Mouse (Mus musculus): ENCODE measurements around the gene Flcn. TPM values are rescaled to one million over a fixed set of nuclear protein-coding genes. Genes with fewer than 3 reads are reported as not detected.
"Not testable (repeated sequence)": the region's sequence is repeated elsewhere in the genome, so short reads cannot be mapped to it uniquely, and the experiment has no call there.

Flcn gene
- polyA plus RNA-seq, 1 experiment: 43.1 TPM

- Histone ChIP-seq H3K4me1 (ENCODE audit: control insufficient read depth, insufficient read depth, insufficient read length) (peaks cover 3% of the 10 kb centered on the region), H3K36me3 (ENCODE audit: control insufficient read depth, insufficient read depth, low read length) (peaks cover 5% of the 10 kb centered on the region; the same call in 1 of the 2 replicates), H3K27me3 (ENCODE audit: control insufficient read depth, insufficient read depth, low read length) (no peaks in the 10 kb centered on the region), H3K27ac (ENCODE audit: insufficient read depth, low read length) (peak within 1 kb of the TSS; percentile 99), H3K4me3 (ENCODE audit: extremely low read depth, insufficient read depth, insufficient read length) (peak within 1 kb of the TSS; percentile 100)
- under 1% methylated on average over 24 of the region's 24 CpGs for WGBS
- TF ChIP-seq CTCF (IDR thresholded peaks at IDR 0.05; ENCODE audit: extremely low read depth, insufficient read depth, insufficient read length, insufficient replicate concordance): no peak
- TF ChIP-seq POLR2A (IDR thresholded peaks at IDR 0.05; ENCODE audit: low read depth, low read length): no peak
- DNase-seq (ENCODE audit: low read depth in 1 of 2, low spot score in 2 of 2): peak; percentile 90 to 91
Measured at GRCm38 (mm10) chr11:59839008-59839458, 29.2 kb upstream of the Flcn start, which contains the start of gene Nt5m. Gene Nt5m, plus strand, starts transcription at chr11:59839447.

- H3K36me3 ChIP-seq (ENCODE audit: control insufficient read depth, insufficient read depth, low read length): peaks cover 8% of the 10 kb centered on the region; the same call in 1 of the 2 replicates
- DNase-seq (ENCODE audit: low read depth in 1 of 2, low spot score in 2 of 2): no peak
- H3K27me3 ChIP-seq (ENCODE audit: control insufficient read depth, insufficient read depth, low read length): no peaks in the 10 kb centered on the region
- peaks cover 3% of the 10 kb centered on the region for H3K4me1 ChIP-seq (ENCODE audit: control insufficient read depth, insufficient read depth, insufficient read length)
- TF ChIP-seq CTCF (IDR thresholded peaks at IDR 0.05; ENCODE audit: extremely low read depth, insufficient read depth, insufficient read length, insufficient replicate concordance) (no peak), POLR2A (IDR thresholded peaks at IDR 0.05; ENCODE audit: low read depth, low read length) (no peak)
- no peak overlapping the region for H3K27ac ChIP-seq (ENCODE audit: insufficient read depth, low read length)
- no peak overlapping the region for H3K4me3 ChIP-seq (ENCODE audit: extremely low read depth, insufficient read depth, insufficient read length)
- WGBS: 52% methylated on average over 4 of the region's 4 CpGs
Measured at GRCm38 (mm10) chr11:59838426-59838825, 28.6 kb upstream of the Flcn start.

DNA sequence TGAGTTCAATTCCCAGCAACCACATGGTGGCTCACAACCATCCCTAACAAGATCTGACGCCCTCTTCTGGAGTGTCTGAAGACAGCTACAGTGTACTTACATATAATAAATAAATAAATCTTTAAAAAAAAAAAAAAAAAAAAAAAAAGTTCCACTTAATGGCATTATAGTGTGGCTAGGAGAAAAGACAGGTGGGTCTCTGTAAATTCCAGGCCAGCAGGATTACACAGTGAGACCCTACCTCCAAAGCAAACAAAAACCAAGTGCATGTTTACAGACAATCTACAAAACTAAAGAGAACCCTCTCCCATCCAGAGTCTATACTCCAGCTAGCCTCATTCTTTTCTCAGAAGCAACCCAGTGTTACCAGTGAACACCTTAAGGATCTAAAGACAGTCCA is 28.0 kb upstream of the Flcn start:
- WGBS: no CpG with 5 or more reads among the region's 1 CpGs
- not testable (repeated sequence) for H3K4me1 ChIP-seq (ENCODE audit: control insufficient read depth, insufficient read depth, insufficient read length); H3K4me3 ChIP-seq (ENCODE audit: extremely low read depth, insufficient read depth, insufficient read length); DNase-seq (ENCODE audit: low read depth in 1 of 2, low spot score in 2 of 2); H3K27ac ChIP-seq (ENCODE audit: insufficient read depth, low read length); H3K36me3 ChIP-seq (ENCODE audit: control insufficient read depth, insufficient read depth, low read length); H3K27me3 ChIP-seq (ENCODE audit: control insufficient read depth, insufficient read depth, low read length)

GRCm38 (mm10) chr11:59821625-59822024 is 11.8 kb upstream of the Flcn start:
- Histone ChIP-seq H3K4me3 (ENCODE audit: extremely low read depth, insufficient read depth, insufficient read length) (no peak overlapping the region), H3K27ac (ENCODE audit: insufficient read depth, low read length) (no peak overlapping the region), H3K27me3 (ENCODE audit: control insufficient read depth, insufficient read depth, low read length) (no peaks in the 10 kb centered on the region), H3K4me1 (ENCODE audit: control insufficient read depth, insufficient read depth, insufficient read length) (no peaks in the 10 kb centered on the region), H3K36me3 (ENCODE audit: control insufficient read depth, insufficient read depth, low read length) (peaks cover 47% of the 10 kb centered on the region)
- 90% methylated on average over 3 of the region's 3 CpGs for WGBS
- TF ChIP-seq CTCF (IDR thresholded peaks at IDR 0.05; ENCODE audit: extremely low read depth, insufficient read depth, insufficient read length, insufficient replicate concordance): no peak
- TF ChIP-seq POLR2A (IDR thresholded peaks at IDR 0.05; ENCODE audit: low read depth, low read length): no peak
- DNase-seq (ENCODE audit: low read depth in 1 of 2, low spot score in 2 of 2): no peak

DNA sequence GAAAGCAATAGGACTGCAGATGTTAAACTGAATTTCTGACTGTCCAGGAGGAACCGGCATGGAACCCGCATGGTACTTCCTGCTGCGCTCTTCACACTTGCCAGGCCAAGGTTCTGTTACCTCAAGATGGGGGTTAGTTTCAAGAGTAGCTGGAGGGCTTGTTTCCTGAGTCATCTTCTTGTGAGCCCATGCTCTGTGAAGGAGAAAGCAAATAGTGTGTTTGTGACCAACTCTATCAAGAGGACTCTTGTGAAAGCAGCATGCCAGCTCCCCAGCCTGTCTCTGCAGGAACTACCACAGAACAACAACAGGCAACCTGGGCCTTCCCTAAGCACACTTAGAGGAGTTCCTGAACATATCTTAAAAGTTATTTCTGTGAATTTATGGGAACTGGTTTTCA is 8.1 kb upstream of the Flcn start:
- no peaks in the 10 kb centered on the region for H3K27me3 ChIP-seq (ENCODE audit: control insufficient read depth, insufficient read depth, low read length)
- TF ChIP-seq CTCF (IDR thresholded peaks at IDR 0.05; ENCODE audit: extremely low read depth, insufficient read depth, insufficient read length, insufficient replicate concordance) (no peak), POLR2A (IDR thresholded peaks at IDR 0.05; ENCODE audit: low read depth, low read length) (no peak)
- no peak for DNase-seq (ENCODE audit: low read depth in 1 of 2, low spot score in 2 of 2)
- no peak overlapping the region for H3K27ac ChIP-seq (ENCODE audit: insufficient read depth, low read length)
- no peak overlapping the region for H3K4me3 ChIP-seq (ENCODE audit: extremely low read depth, insufficient read depth, insufficient read length)
- 92% methylated on average over 3 of the region's 3 CpGs for WGBS
- no peaks in the 10 kb centered on the region for H3K4me1 ChIP-seq (ENCODE audit: control insufficient read depth, insufficient read depth, insufficient read length)
- H3K36me3 ChIP-seq (ENCODE audit: control insufficient read depth, insufficient read depth, low read length): peaks cover 26% of the 10 kb centered on the region

GRCm38 (mm10) chr11:59815482-59816065 is 5.8 kb upstream of the Flcn start:
- no peak for DNase-seq (ENCODE audit: low read depth in 1 of 2, low spot score in 2 of 2)
- peaks cover 17% of the 10 kb centered on the region for H3K36me3 ChIP-seq (ENCODE audit: control insufficient read depth, insufficient read depth, low read length)
- H3K4me3 ChIP-seq (ENCODE audit: extremely low read depth, insufficient read depth, insufficient read length): no peak overlapping the region
- no peak overlapping the region for H3K27ac ChIP-seq (ENCODE audit: insufficient read depth, low read length)
- H3K27me3 ChIP-seq (ENCODE audit: control insufficient read depth, insufficient read depth, low read length): no peaks in the 10 kb centered on the region
- 86% methylated on average over 6 of the region's 6 CpGs for WGBS
- TF ChIP-seq POLR2A (IDR thresholded peaks at IDR 0.05; ENCODE audit: low read depth, low read length) (no peak), CTCF (IDR thresholded peaks at IDR 0.05; ENCODE audit: extremely low read depth, insufficient read depth, insufficient read length, insufficient replicate concordance) (no peak)
- peaks cover 2% of the 10 kb centered on the region; the same call in 1 of the 2 replicates for H3K4me1 ChIP-seq (ENCODE audit: control insufficient read depth, insufficient read depth, insufficient read length)

DNA sequence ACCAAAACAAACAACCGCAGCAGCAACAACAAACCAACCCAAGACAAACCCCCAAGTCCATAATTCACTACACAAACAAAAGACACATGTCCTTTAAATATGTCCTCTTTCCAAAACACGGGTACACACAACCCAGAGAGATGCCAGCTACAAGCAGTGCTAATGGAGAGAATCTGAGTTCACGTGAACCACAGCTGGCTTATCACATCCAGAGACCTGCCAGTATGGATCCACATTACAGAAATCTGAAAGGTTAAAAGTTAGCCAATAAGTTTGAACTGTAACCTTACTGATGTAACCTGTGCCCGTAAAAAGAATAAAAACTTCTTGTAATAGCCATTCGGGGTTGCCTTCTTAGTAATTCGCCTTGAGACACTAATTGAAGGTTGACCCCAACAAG is 5.1 kb upstream of the Flcn start:
- Histone ChIP-seq H3K27ac (ENCODE audit: insufficient read depth, low read length) (no peak overlapping the region), H3K4me1 (ENCODE audit: control insufficient read depth, insufficient read depth, insufficient read length) (peaks cover 2% of the 10 kb centered on the region; the same call in 1 of the 2 replicates), H3K36me3 (ENCODE audit: control insufficient read depth, insufficient read depth, low read length) (peaks cover 13% of the 10 kb centered on the region), H3K4me3 (ENCODE audit: extremely low read depth, insufficient read depth, insufficient read length) (no peak overlapping the region), H3K27me3 (ENCODE audit: control insufficient read depth, insufficient read depth, low read length) (no peaks in the 10 kb centered on the region)
- DNase-seq (ENCODE audit: low read depth in 1 of 2, low spot score in 2 of 2): no peak
- no peak for TF ChIP-seq CTCF (IDR thresholded peaks at IDR 0.05; ENCODE audit: extremely low read depth, insufficient read depth, insufficient read length, insufficient replicate concordance)
- no peak for TF ChIP-seq POLR2A (IDR thresholded peaks at IDR 0.05; ENCODE audit: low read depth, low read length)
- WGBS: 89% methylated on average over 6 of the region's 6 CpGs
